Mouse (Mus musculus) forebrain, embryonic 12.5 days (tissue): ENCODE measurements around the gene Gngt2. TPM values are rescaled to one million over a fixed set of nuclear protein-coding genes. Genes with fewer than 3 reads are reported as not detected.

ENCODE experiments used
- ATAC-seq: fragments of 200-750 bp; cut with Nextera tagmentation; 2 replicates; pipeline ENCODE4 v1.8.0; 2017; ENCODE audit warnings: moderate TSS enrichment; ENCODE audit not compliant: low FRiP score
- H3K27ac ChIP-seq: fragments of 300-500 bp; sonication (generic); 2 replicates; pipeline ENCODE4 v1.5.1; 2016; ENCODE audit warnings: mild to moderate bottlenecking
- H3K27me3 ChIP-seq: fragments of 300-500 bp; sonication (generic); 2 replicates; pipeline ENCODE4 v1.6.1; 2016; ENCODE audit warnings: mild to moderate bottlenecking
- H3K36me3 ChIP-seq: fragments of 300-500 bp; sonication (generic); replicated peaks from 2 replicates; pipeline ENCODE4 v1.6.1; 2016; ENCODE audit warnings: mild to moderate bottlenecking
- H3K4me1 ChIP-seq: fragments of 300-500 bp; sonication (generic); 2 replicates; pipeline ENCODE4 v1.6.1; 2016
- H3K4me2 ChIP-seq: fragments of 300-500 bp; sonication (generic); 2 replicates; pipeline ENCODE4 v1.6.1; 2016; ENCODE audit warnings: mild to moderate bottlenecking, moderate library complexity
- H3K4me3 ChIP-seq: fragments of 300-500 bp; sonication (generic); replicated peaks from 2 replicates; pipeline ENCODE4 v1.5.1; 2016; ENCODE audit warnings: mild to moderate bottlenecking
- H3K9ac ChIP-seq: fragments of 300-500 bp; sonication (generic); 2 replicates; pipeline ENCODE4 v1.6.1; 2016; ENCODE audit warnings: mild to moderate bottlenecking
- H3K9me3 ChIP-seq: fragments of 300-500 bp; sonication (generic); 2 replicates; pipeline ENCODE4 v1.6.1; 2016
- WGBS: fragments of 180-500 bp; shearing (Covaris S2); methylation state at CpG from one replicate; pipeline ENCODE4 v1.1.7; 2016; 5-methylcytosine and 5-hydroxymethylcytosine counted together
- polyA plus RNA-seq: library from polyadenylated mRNA; unstranded; fragments of >200 nt; fragmentation: Nextera tagmentation; extraction: Ambion mirVana; gene quantifications from 2 replicates; pipeline ENCODE4 v1.2.1, GENCODE M21; 2016

Gene Gngt2
- polyA plus RNA-seq, 1 experiment from 2014 or later = 3.7 TPM

- WGBS = 37% methylated on average over 3 of the region's 3 CpGs
- H3K27me3 ChIP-seq = peaks cover 94% of the 10 kb centered on the region
Measured at GRCm38 (mm10) chr11:95827168-95827447, 9.9 kb upstream of the Gngt2 start.

GRCm38 (mm10) chr11:95827464-95828085 lies 9.4 kb upstream of the Gngt2 start:
- peaks cover 35% of the 10 kb centered on the region for H3K4me1 ChIP-seq
- WGBS = 18% methylated on average over 3 of the region's 3 CpGs

More at GRCm38 (mm10) chr11:95827168-95827447, 9.9 kb upstream of the Gngt2 start:
- no peak overlapping the region for H3K9ac ChIP-seq
- no peak for ATAC-seq
- no peaks in the 10 kb centered on the region for H3K36me3 ChIP-seq
- H3K4me1 ChIP-seq = peaks cover 35% of the 10 kb centered on the region
- H3K4me2 ChIP-seq = no peak overlapping the region
- no peak overlapping the region for H3K4me3 ChIP-seq
- H3K27ac ChIP-seq = no peak overlapping the region
- H3K9me3 ChIP-seq = no peaks in the 10 kb centered on the region

GRCm38 (mm10) chr11:95828181-95828964 lies 8.6 kb upstream of the Gngt2 start:
- Histone ChIP-seq H3K4me2 (no peak overlapping the region), H3K9ac (no peak overlapping the region), H3K27ac (no peak overlapping the region), H3K9me3 (no peaks in the 10 kb centered on the region), H3K4me1 (peaks cover 38% of the 10 kb centered on the region), H3K4me3 (no peak overlapping the region), H3K36me3 (no peaks in the 10 kb centered on the region), H3K27me3 (peaks cover 95% of the 10 kb centered on the region)
- ATAC-seq = no peak
- WGBS = 77% methylated on average over 11 of the region's 11 CpGs

More at GRCm38 (mm10) chr11:95827464-95828085, 9.4 kb upstream of the Gngt2 start:
- H3K36me3 ChIP-seq = no peaks in the 10 kb centered on the region
- H3K4me2 ChIP-seq = no peak overlapping the region
- peaks cover 95% of the 10 kb centered on the region for H3K27me3 ChIP-seq
- no peak for ATAC-seq
- no peaks in the 10 kb centered on the region for H3K9me3 ChIP-seq
- H3K9ac ChIP-seq = no peak overlapping the region
- H3K27ac ChIP-seq = no peak overlapping the region
- no peak overlapping the region for H3K4me3 ChIP-seq

GRCm38 (mm10) chr11:95829526-95830050 lies 7.4 kb upstream of the Gngt2 start:
- Histone ChIP-seq H3K4me2 (no peak overlapping the region), H3K27ac (no peak overlapping the region), H3K27me3 (peaks cover 99% of the 10 kb centered on the region), H3K4me1 (peaks cover 42% of the 10 kb centered on the region), H3K9ac (no peak overlapping the region), H3K4me3 (no peak overlapping the region), H3K9me3 (no peaks in the 10 kb centered on the region), H3K36me3 (no peaks in the 10 kb centered on the region)
- WGBS = 29% methylated on average over 4 of the region's 4 CpGs
- no peak for ATAC-seq

- no peak overlapping the region for H3K9ac ChIP-seq
Measured at GRCm38 (mm10) chr11:95830411-95831275, 6.4 kb upstream of the Gngt2 start.

GRCm38 (mm10) chr11:95831276-95831619 lies 5.8 kb upstream of the Gngt2 start:
- H3K4me1 ChIP-seq = peaks cover 35% of the 10 kb centered on the region
- H3K9me3 ChIP-seq = no peaks in the 10 kb centered on the region
- H3K27ac ChIP-seq = no peak overlapping the region
- peaks cover 99% of the 10 kb centered on the region for H3K27me3 ChIP-seq
- ATAC-seq = no peak
- WGBS = 5% methylated on average over 10 of the region's 10 CpGs
- H3K4me3 ChIP-seq = peak overlapping the region; percentile 30
- no peaks in the 10 kb centered on the region for H3K36me3 ChIP-seq
- H3K9ac ChIP-seq = no peak overlapping the region
- peak overlapping the region; percentile 41 for H3K4me2 ChIP-seq

More at GRCm38 (mm10) chr11:95830411-95831275, 6.4 kb upstream of the Gngt2 start:
- no peak for ATAC-seq
- H3K27me3 ChIP-seq = peaks cover 99% of the 10 kb centered on the region
- 2% methylated on average over 80 of the region's 80 CpGs for WGBS
- H3K9me3 ChIP-seq = no peaks in the 10 kb centered on the region
- H3K4me1 ChIP-seq = peaks cover 35% of the 10 kb centered on the region
- peak overlapping the region; percentile 41 for H3K4me2 ChIP-seq
- no peak overlapping the region for H3K27ac ChIP-seq
- peak overlapping the region; percentile 30 for H3K4me3 ChIP-seq
- no peaks in the 10 kb centered on the region for H3K36me3 ChIP-seq

- 3% methylated on average over 14 of the region's 15 CpGs for WGBS
- H3K9ac ChIP-seq = no peak overlapping the region
- H3K9me3 ChIP-seq = no peaks in the 10 kb centered on the region
- peaks cover 99% of the 10 kb centered on the region for H3K27me3 ChIP-seq
- H3K27ac ChIP-seq = no peak overlapping the region
- ATAC-seq = no peak
- no peaks in the 10 kb centered on the region for H3K36me3 ChIP-seq
- no peak overlapping the region; the same call in 1 of the 2 replicates for H3K4me2 ChIP-seq
- peaks cover 35% of the 10 kb centered on the region for H3K4me1 ChIP-seq
- H3K4me3 ChIP-seq = no peak overlapping the region
Measured at GRCm38 (mm10) chr11:95831641-95832040, 5.4 kb upstream of the Gngt2 start.

- no peaks in the 10 kb centered on the region for H3K36me3 ChIP-seq
- peaks cover 35% of the 10 kb centered on the region for H3K4me1 ChIP-seq
- WGBS = 25% methylated on average over 18 of the region's 18 CpGs
- no peak for ATAC-seq
- H3K27me3 ChIP-seq = peaks cover 99% of the 10 kb centered on the region
- H3K9ac ChIP-seq = no peak overlapping the region
- H3K27ac ChIP-seq = no peak overlapping the region
- H3K4me3 ChIP-seq = no peak overlapping the region
- H3K9me3 ChIP-seq = no peaks in the 10 kb centered on the region
- H3K4me2 ChIP-seq = no peak overlapping the region
Measured at GRCm38 (mm10) chr11:95832129-95833005, 4.6 kb upstream of the Gngt2 start.

- H3K4me3 ChIP-seq = no peak overlapping the region
- no peak for ATAC-seq
- H3K4me1 ChIP-seq = peaks cover 35% of the 10 kb centered on the region
- H3K27ac ChIP-seq = no peak overlapping the region
- H3K9ac ChIP-seq = no peak overlapping the region
- H3K4me2 ChIP-seq = no peak overlapping the region
- H3K9me3 ChIP-seq = no peaks in the 10 kb centered on the region
- 16% methylated on average over 8 of the region's 8 CpGs for WGBS
- no peaks in the 10 kb centered on the region for H3K36me3 ChIP-seq
- H3K27me3 ChIP-seq = peaks cover 99% of the 10 kb centered on the region
Measured at GRCm38 (mm10) chr11:95833006-95833570, 3.9 kb upstream of the Gngt2 start.

GRCm38 (mm10) chr11:95833631-95834142 lies 3.3 kb upstream of the Gngt2 start:
- Histone ChIP-seq H3K4me1 (peaks cover 35% of the 10 kb centered on the region), H3K4me3 (0 out of 2 replicates have a peak overlapping the region, but pooled peaks have one; percentile 5), H3K4me2 (peak overlapping the region; percentile 11; the same call in 1 of the 2 replicates), H3K9ac (no peak overlapping the region), H3K9me3 (no peaks in the 10 kb centered on the region), H3K27me3 (peaks cover 98% of the 10 kb centered on the region), H3K27ac (no peak overlapping the region; the same call in 1 of the 2 replicates), H3K36me3 (no peaks in the 10 kb centered on the region)
- no peak for ATAC-seq
- WGBS = 4% methylated on average over 18 of the region's 18 CpGs

- WGBS = 5% methylated on average over 22 of the region's 22 CpGs
- H3K4me3 ChIP-seq = 0 out of 2 replicates have a peak overlapping the region, but pooled peaks have one; percentile 5
- H3K27ac ChIP-seq = no peak overlapping the region; the same call in 1 of the 2 replicates
- no peaks in the 10 kb centered on the region for H3K9me3 ChIP-seq
- H3K36me3 ChIP-seq = no peaks in the 10 kb centered on the region
- peaks cover 35% of the 10 kb centered on the region for H3K4me1 ChIP-seq
- peaks cover 93% of the 10 kb centered on the region for H3K27me3 ChIP-seq
- H3K4me2 ChIP-seq = peak overlapping the region; percentile 11
- no peak overlapping the region for H3K9ac ChIP-seq
- no peak for ATAC-seq
Measured at GRCm38 (mm10) chr11:95834143-95834667, 2.8 kb upstream of the Gngt2 start.
